Mouse (Mus musculus) spleen, adult 2 months (tissue): Measurements from ENCODE around the gene Zcwpw1.

Experiments
- CTCF ChIP-seq: fragments of 200-500 bp; IDR thresholded peaks from 2 replicates; pipeline ENCODE4 v1.5.1; 2011; ENCODE audit warnings: mild to moderate bottlenecking, inconsistent platforms; ENCODE audit not compliant: insufficient read depth, insufficient read length, insufficient replicate concordance; ENCODE audit errors: extremely low read depth
- POLR2A ChIP-seq: fragments of 200-500 bp; IDR thresholded peaks from 2 replicates; pipeline ENCODE4 v1.6.1; 2011; ENCODE audit warnings: low read depth, low read length, inconsistent platforms

- TF ChIP-seq CTCF (no peak), POLR2A (no peak)
Measured at GRCm38 (mm10) chr5:137757887-137758286, 29.7 kb upstream of the Zcwpw1 start.
